Mouse (Mus musculus): ENCODE measurements around the gene Pja2. TPM values are rescaled to one million over a fixed set of nuclear protein-coding genes. Genes with fewer than 3 reads are reported as not detected.

The Pja2 gene
- polyA plus RNA-seq, 1 experiment, result 160 TPM

- no peak for DNase-seq
- Histone ChIP-seq H3K27ac (ENCODE audit: insufficient read depth, low read length) (no peak overlapping the region), H3K4me3 (replicated peaks; ENCODE audit: insufficient read depth, low read depth, low read length) (no peak overlapping the region), H3K27me3 (ENCODE audit: control insufficient read depth, insufficient read depth, low read length) (no peaks in the 10 kb centered on the region), H3K4me1 (ENCODE audit: control insufficient read depth, insufficient read depth, low read length) (no peaks in the 10 kb centered on the region)
- 69% methylated on average over 9 of the region's 9 CpGs for WGBS
- no peak for TF ChIP-seq CTCF (IDR thresholded peaks at IDR 0.05; ENCODE audit: borderline replicate concordance, insufficient read depth, low read depth, low read length)
- no peak for TF ChIP-seq POLR2A (IDR thresholded peaks at IDR 0.05; ENCODE audit: borderline replicate concordance, insufficient read depth, low read length)
Measured at GRCm38 (mm10) chr17:64277649-64278212, 54.0 kb downstream of the Pja2 start.

- Histone ChIP-seq H3K27ac (ENCODE audit: insufficient read depth, low read length) (no peak overlapping the region), H3K4me1 (ENCODE audit: control insufficient read depth, insufficient read depth, low read length) (no peaks in the 10 kb centered on the region), H3K27me3 (ENCODE audit: control insufficient read depth, insufficient read depth, low read length) (no peaks in the 10 kb centered on the region), H3K4me3 (replicated peaks; ENCODE audit: insufficient read depth, low read depth, low read length) (no peak overlapping the region)
- TF ChIP-seq POLR2A (IDR thresholded peaks at IDR 0.05; ENCODE audit: borderline replicate concordance, insufficient read depth, low read length), result no peak
- TF ChIP-seq CTCF (IDR thresholded peaks at IDR 0.05; ENCODE audit: borderline replicate concordance, insufficient read depth, low read depth, low read length), result no peak
- DNase-seq, result no peak
- WGBS, result 91% methylated on average over 5 of the region's 5 CpGs
Measured at GRCm38 (mm10) chr17:64276666-64277065, 55.0 kb downstream of the Pja2 start.

- 41% methylated on average over 4 of the region's 4 CpGs for WGBS
Measured at GRCm38 (mm10) chr17:64275188-64275587, 56.5 kb downstream of the Pja2 start.

GRCm38 (mm10) chr17:64274341-64275105, 57.2 kb downstream of the Pja2 start:
- TF ChIP-seq POLR2A (IDR thresholded peaks at IDR 0.05; ENCODE audit: borderline replicate concordance, insufficient read depth, low read length) (no peak), CTCF (IDR thresholded peaks at IDR 0.05; ENCODE audit: borderline replicate concordance, insufficient read depth, low read depth, low read length) (no peak)
- Histone ChIP-seq H3K4me1 (ENCODE audit: control insufficient read depth, insufficient read depth, low read length) (no peaks in the 10 kb centered on the region), H3K4me3 (replicated peaks; ENCODE audit: insufficient read depth, low read depth, low read length) (no peak overlapping the region), H3K27me3 (ENCODE audit: control insufficient read depth, insufficient read depth, low read length) (no peaks in the 10 kb centered on the region), H3K27ac (ENCODE audit: insufficient read depth, low read length) (no peak overlapping the region)
- WGBS, result 94% methylated on average over 10 of the region's 10 CpGs
- DNase-seq, result no peak

More at GRCm38 (mm10) chr17:64275188-64275587, 56.5 kb downstream of the Pja2 start:
- no peaks in the 10 kb centered on the region for H3K4me1 ChIP-seq (ENCODE audit: control insufficient read depth, insufficient read depth, low read length)
- H3K27me3 ChIP-seq (ENCODE audit: control insufficient read depth, insufficient read depth, low read length), result no peaks in the 10 kb centered on the region
- no peak overlapping the region for H3K27ac ChIP-seq (ENCODE audit: insufficient read depth, low read length)
- H3K4me3 ChIP-seq (replicated peaks; ENCODE audit: insufficient read depth, low read depth, low read length), result no peak overlapping the region
- DNase-seq, result no peak
- TF ChIP-seq POLR2A (IDR thresholded peaks at IDR 0.05; ENCODE audit: borderline replicate concordance, insufficient read depth, low read length) (no peak), CTCF (IDR thresholded peaks at IDR 0.05; ENCODE audit: borderline replicate concordance, insufficient read depth, low read depth, low read length) (no peak)

GRCm38 (mm10) chr17:64260571-64260970, 71.1 kb downstream of the Pja2 start:
- TF ChIP-seq POLR2A (IDR thresholded peaks at IDR 0.05; ENCODE audit: borderline replicate concordance, insufficient read depth, low read length), result no peak
- no peak for TF ChIP-seq CTCF (IDR thresholded peaks at IDR 0.05; ENCODE audit: borderline replicate concordance, insufficient read depth, low read depth, low read length)
- H3K27me3 ChIP-seq (ENCODE audit: control insufficient read depth, insufficient read depth, low read length), result no peaks in the 10 kb centered on the region
- no peak overlapping the region for H3K27ac ChIP-seq (ENCODE audit: insufficient read depth, low read length)
- no peak overlapping the region for H3K4me3 ChIP-seq (replicated peaks; ENCODE audit: insufficient read depth, low read depth, low read length)
- H3K4me1 ChIP-seq (ENCODE audit: control insufficient read depth, insufficient read depth, low read length), result no peaks in the 10 kb centered on the region
- WGBS, result 79% methylated on average over 1 of the region's 1 CpGs
- no peak for DNase-seq

- Histone ChIP-seq H3K27me3 (ENCODE audit: control insufficient read depth, insufficient read depth, low read length) (no peaks in the 10 kb centered on the region), H3K4me1 (ENCODE audit: control insufficient read depth, insufficient read depth, low read length) (no peaks in the 10 kb centered on the region), H3K27ac (ENCODE audit: insufficient read depth, low read length) (no peak overlapping the region), H3K4me3 (replicated peaks; ENCODE audit: insufficient read depth, low read depth, low read length) (no peak overlapping the region)
- TF ChIP-seq POLR2A (IDR thresholded peaks at IDR 0.05; ENCODE audit: borderline replicate concordance, insufficient read depth, low read length) (no peak), CTCF (IDR thresholded peaks at IDR 0.05; ENCODE audit: borderline replicate concordance, insufficient read depth, low read depth, low read length) (no peak)
- WGBS, result 51% methylated on average over 3 of the region's 3 CpGs
- no peak for DNase-seq
Measured at GRCm38 (mm10) chr17:64248246-64248645, 83.5 kb downstream of the Pja2 start.

- H3K27ac ChIP-seq (ENCODE audit: insufficient read depth, low read length), result no peak overlapping the region
- no peak for TF ChIP-seq CTCF (IDR thresholded peaks at IDR 0.05; ENCODE audit: borderline replicate concordance, insufficient read depth, low read depth, low read length)
- TF ChIP-seq POLR2A (IDR thresholded peaks at IDR 0.05; ENCODE audit: borderline replicate concordance, insufficient read depth, low read length), result no peak
- DNase-seq, result no peak
- H3K4me1 ChIP-seq (ENCODE audit: control insufficient read depth, insufficient read depth, low read length), result no peaks in the 10 kb centered on the region
- no peak overlapping the region for H3K4me3 ChIP-seq (replicated peaks; ENCODE audit: insufficient read depth, low read depth, low read length)
- no peaks in the 10 kb centered on the region for H3K27me3 ChIP-seq (ENCODE audit: control insufficient read depth, insufficient read depth, low read length)
- 85% methylated on average over 12 of the region's 12 CpGs for WGBS
Measured at GRCm38 (mm10) chr17:64242898-64243297, 88.8 kb downstream of the Pja2 start.

GRCm38 (mm10) chr17:64242310-64242859, 89.3 kb downstream of the Pja2 start:
- Histone ChIP-seq H3K27ac (ENCODE audit: insufficient read depth, low read length) (no peak overlapping the region), H3K4me3 (replicated peaks; ENCODE audit: insufficient read depth, low read depth, low read length) (no peak overlapping the region), H3K27me3 (ENCODE audit: control insufficient read depth, insufficient read depth, low read length) (no peaks in the 10 kb centered on the region), H3K4me1 (ENCODE audit: control insufficient read depth, insufficient read depth, low read length) (no peaks in the 10 kb centered on the region)
- 74% methylated on average over 9 of the region's 9 CpGs for WGBS
- DNase-seq, result no peak
- TF ChIP-seq POLR2A (IDR thresholded peaks at IDR 0.05; ENCODE audit: borderline replicate concordance, insufficient read depth, low read length) (no peak), CTCF (IDR thresholded peaks at IDR 0.05; ENCODE audit: borderline replicate concordance, insufficient read depth, low read depth, low read length) (no peak)
